Mouse (Mus musculus): ENCODE results near the gene Serhl. TPM values are rescaled to one million over a fixed set of nuclear protein-coding genes. Genes with fewer than 3 reads are reported as not detected.
A peak's percentile ranks its signal among the peaks of the same experiment; 100 is the strongest.
"Not testable (repeated sequence)": the region's sequence is repeated elsewhere in the genome, so short reads cannot be mapped to it uniquely, and the experiment has no call there.

Gene Serhl
- polyA plus RNA-seq, 1 experiment from 2014 or later, result 56.3 TPM

DNA sequence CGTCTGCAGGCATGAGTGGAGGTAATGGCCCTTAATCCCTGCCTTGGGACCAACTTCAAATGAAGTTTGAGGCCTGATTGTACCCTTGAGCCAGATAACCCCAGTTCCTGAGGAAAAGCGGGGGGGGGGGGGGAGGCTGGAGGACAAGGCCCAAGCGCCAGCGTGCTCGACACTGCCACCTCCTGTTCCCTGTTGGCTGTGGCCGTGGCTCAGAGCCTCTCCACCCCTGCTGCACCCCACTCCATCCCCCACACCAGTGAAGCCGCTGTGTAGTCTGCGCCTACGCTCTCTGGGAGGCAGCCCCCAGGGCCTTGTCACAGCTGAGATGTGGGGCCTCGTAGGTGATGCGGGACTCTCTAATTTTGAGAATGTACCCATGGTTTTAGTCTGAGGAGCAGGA is 23.6 kb downstream of the Serhl start:
- H3K9me3 ChIP-seq, result no peaks in the 10 kb centered on the region
- H3K4me2 ChIP-seq (replicated peaks), result no peak overlapping the region
- peak; percentile 65 for ATAC-seq
- WGBS, result 9% methylated on average over 11 of the region's 11 CpGs
- peaks cover 5% of the 10 kb centered on the region; the same call in 1 of the 2 replicates for H3K4me1 ChIP-seq (replicated peaks)
- peaks cover 10% of the 10 kb centered on the region; the same call in 1 of the 2 replicates for H3K36me3 ChIP-seq
- no peak overlapping the region for H3K9ac ChIP-seq
- H3K4me3 ChIP-seq (replicated peaks), result no peak overlapping the region
- no peaks in the 10 kb centered on the region for H3K27me3 ChIP-seq (replicated peaks)
- no peak overlapping the region for H3K27ac ChIP-seq

DNA sequence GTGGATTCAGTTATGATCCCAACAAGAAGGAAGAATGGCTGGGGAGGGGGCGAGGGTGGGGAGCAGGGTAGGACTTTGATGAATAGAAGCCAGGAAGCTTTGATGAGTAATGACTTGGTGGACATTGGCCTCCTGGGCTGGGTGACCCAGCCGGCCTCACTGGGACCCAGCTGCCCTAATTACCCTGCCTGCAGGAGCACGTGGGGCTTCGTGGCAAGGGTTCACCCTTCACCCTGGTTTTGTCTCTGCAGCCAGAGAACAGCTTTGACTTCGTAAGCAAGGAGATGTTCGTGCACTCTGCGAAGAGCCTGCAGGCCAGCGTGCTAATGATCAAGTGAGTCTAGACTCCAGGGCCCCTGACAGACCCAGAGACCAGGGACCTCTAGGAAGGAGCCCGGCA is 24.8 kb downstream of the Serhl start:
- Histone ChIP-seq H3K4me3 (replicated peaks) (no peak overlapping the region), H3K27ac (no peak overlapping the region), H3K4me1 (replicated peaks) (peaks cover 5% of the 10 kb centered on the region; the same call in 1 of the 2 replicates), H3K36me3 (peaks cover 16% of the 10 kb centered on the region; the same call in 1 of the 2 replicates), H3K4me2 (replicated peaks) (no peak overlapping the region), H3K9ac (no peak overlapping the region), H3K27me3 (replicated peaks) (no peaks in the 10 kb centered on the region), H3K9me3 (no peaks in the 10 kb centered on the region)
- ATAC-seq, result no peak
- 72% methylated on average over 9 of the region's 9 CpGs for WGBS

DNA sequence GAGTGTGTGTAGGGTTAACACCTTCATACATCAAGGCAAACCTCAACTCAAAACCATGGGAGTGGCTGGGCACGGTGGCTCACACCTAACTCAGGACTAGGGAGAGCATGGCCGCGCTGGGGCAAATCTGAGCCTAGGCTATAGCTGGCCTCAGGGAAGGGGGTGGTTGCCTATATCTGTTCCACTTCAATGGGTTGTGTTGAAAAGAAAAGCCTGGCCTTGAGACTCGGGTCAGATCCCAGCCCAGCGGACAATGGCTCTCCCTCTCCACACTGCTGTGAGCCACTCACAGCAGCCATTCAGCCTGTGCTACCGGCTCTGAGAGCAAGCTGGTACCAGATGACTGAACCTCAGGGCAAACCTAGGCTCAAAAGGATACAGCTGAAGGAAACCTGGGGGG is 25.8 kb downstream of the Serhl start:
- no peak overlapping the region for H3K27ac ChIP-seq
- H3K4me3 ChIP-seq (replicated peaks), result no peak overlapping the region
- ATAC-seq, result no peak
- peaks cover 5% of the 10 kb centered on the region; the same call in 1 of the 2 replicates for H3K4me1 ChIP-seq (replicated peaks)
- no peak overlapping the region for H3K9ac ChIP-seq
- 82% methylated on average over 6 of the region's 6 CpGs for WGBS
- no peaks in the 10 kb centered on the region for H3K27me3 ChIP-seq (replicated peaks)
- no peak overlapping the region for H3K4me2 ChIP-seq (replicated peaks)
- H3K9me3 ChIP-seq, result no peaks in the 10 kb centered on the region
- H3K36me3 ChIP-seq, result peaks cover 16% of the 10 kb centered on the region; the same call in 1 of the 2 replicates

DNA sequence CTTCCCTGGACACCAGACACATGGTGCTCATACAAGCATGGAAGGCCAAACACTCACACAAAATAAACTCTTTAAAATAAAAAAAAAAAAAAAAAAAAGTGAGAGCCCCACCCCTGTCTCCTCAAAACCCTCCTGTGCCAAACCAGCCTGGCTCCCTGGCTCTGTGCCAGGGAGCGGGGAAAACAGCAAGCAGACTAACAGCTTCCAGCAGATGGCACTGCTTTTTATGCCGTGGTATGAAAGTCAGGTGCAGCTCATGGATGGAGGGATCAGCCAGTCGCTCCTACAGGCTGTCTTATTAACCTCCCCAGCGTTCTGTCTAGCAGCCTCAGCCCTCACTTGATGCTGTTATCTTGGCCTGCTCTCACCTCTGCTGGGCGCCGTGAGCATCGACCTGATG is 29.1 kb downstream of the Serhl start:
- Histone ChIP-seq H3K9me3 (no peaks in the 10 kb centered on the region), H3K9ac (no peak overlapping the region), H3K27me3 (replicated peaks) (no peaks in the 10 kb centered on the region), H3K4me3 (replicated peaks) (no peak overlapping the region), H3K27ac (no peak overlapping the region), H3K4me2 (replicated peaks) (no peak overlapping the region), H3K4me1 (replicated peaks) (peaks cover 8% of the 10 kb centered on the region), H3K36me3 (peaks cover 16% of the 10 kb centered on the region; the same call in 1 of the 2 replicates)
- ATAC-seq, result no peak
- WGBS, result 65% methylated on average over 7 of the region's 7 CpGs

DNA sequence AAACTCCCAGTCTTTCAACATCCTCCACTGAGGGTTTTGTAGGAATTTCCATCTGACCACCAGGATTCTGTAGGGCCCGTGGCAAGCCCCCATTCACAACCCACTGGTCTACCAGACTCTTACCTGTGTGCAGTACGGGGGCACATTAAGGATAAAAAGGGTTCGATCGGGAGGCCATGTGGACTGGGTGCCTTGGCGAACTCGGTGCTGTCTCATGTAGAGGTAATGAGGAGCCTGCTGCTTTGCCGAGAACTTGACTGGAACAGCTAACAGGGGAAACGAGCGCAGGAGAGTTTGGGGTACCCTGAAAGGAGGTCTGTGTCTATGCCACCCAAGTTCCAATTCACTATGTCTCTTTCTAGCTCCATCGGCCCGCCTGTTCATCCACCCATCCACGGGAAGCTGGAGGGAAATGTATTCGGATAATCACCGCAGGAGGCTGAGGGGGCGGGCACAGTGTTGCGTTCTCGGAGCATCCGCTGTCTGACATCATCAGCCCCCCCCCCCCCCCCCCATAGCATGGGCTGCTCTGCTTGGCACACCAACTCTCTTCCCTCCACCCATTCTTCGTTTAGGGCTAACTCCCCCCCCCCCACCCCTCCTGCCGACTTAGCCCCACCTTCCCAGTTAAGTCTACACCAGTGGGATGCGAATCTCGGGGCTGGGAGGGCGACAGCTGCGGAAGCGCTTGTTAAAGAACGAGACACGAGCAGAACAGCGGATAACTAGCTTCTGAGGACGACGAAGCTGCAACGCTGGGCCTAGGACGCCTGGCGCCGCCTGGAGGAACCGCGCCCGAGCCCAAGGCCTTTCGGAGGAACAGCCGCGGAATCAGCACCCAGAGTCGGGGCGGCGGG is 32.6 kb downstream of the Serhl start:
- WGBS, result 3% methylated on average over 39 of the region's 43 CpGs

DNA sequence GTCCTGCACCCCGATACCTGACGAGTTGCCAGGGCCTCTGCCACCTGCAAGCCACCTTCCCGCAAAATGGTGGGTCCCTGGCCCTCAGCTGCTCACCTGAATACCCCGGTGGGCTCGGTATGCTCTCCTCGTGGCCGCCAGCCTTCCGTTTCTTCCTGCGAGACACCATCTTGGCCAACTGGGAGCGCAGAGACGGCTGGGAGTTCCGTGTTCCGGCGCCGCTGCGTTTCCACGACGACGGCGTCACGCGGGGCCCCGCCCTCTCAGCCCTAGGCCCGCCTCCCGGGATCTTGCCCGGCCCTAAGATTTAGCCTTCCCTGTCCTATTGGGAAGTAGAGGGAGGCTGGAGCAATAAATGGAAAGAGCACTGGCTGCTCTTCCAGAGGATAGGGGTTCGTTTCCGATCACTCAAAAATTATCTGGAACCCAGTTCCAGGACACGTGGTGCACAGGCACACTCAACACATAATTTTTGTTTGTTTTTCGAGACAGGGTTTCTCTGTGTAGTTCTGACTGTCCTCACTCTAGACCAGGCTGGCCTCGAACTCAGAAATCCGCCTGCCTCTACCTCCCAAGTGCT is 33.4 kb downstream of the Serhl start, which contains the start of gene Rrp7a:
TSS of gene Rrp7a (minus strand) at position 236 of the 580 bp plus-strand sequence.
- ATAC-seq, result peak; percentile 96
- 9% methylated on average over 32 of the region's 32 CpGs for WGBS
- peak within 1 kb of the TSS; percentile 80 for H3K27ac ChIP-seq
- H3K9ac ChIP-seq, result peak within 1 kb of the TSS; percentile 81
- peak within 1 kb of the TSS; percentile 92 for H3K4me3 ChIP-seq (replicated peaks)
- H3K36me3 ChIP-seq, result peaks cover 26% of the 10 kb centered on the region
- H3K4me1 ChIP-seq (replicated peaks), result peaks cover 8% of the 10 kb centered on the region
- peak within 1 kb of the TSS; percentile 76 for H3K4me2 ChIP-seq (replicated peaks)
- no peaks in the 10 kb centered on the region for H3K9me3 ChIP-seq
- H3K27me3 ChIP-seq (replicated peaks), result no peaks in the 10 kb centered on the region

More for the DNA sequence above, 32.6 kb downstream of the Serhl start:
- Histone ChIP-seq H3K9ac (peak overlapping the region; percentile 81), H3K4me1 (replicated peaks) (peaks cover 8% of the 10 kb centered on the region), H3K4me3 (replicated peaks) (peak overlapping the region; percentile 92), H3K36me3 (peaks cover 29% of the 10 kb centered on the region), H3K4me2 (replicated peaks) (peak overlapping the region; percentile 76), H3K9me3 (no peaks in the 10 kb centered on the region), H3K27me3 (replicated peaks) (no peaks in the 10 kb centered on the region), H3K27ac (peak overlapping the region; percentile 80)
- peak; percentile 61 for ATAC-seq

DNA sequence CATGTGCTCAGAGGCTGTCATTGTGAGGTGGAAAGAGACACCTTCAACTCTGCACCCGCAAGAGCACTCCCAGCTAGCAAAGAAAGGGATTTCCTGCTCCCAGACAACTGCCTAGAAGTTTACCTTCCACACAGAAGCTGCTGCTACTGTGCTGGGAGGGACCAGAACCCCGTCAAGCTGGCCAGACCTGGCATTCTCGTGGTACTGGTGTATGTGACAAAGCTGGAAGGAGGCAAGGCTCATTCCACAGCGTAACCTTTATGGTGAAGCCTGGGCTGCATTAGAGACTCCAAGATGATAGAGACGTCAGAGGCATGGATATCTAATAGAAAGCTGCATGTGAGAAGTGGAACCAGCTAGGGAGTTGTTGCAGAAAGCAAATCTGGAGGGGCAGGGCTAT is 35.3 kb downstream of the Serhl start:
- no peaks in the 10 kb centered on the region for H3K27me3 ChIP-seq (replicated peaks)
- 65% methylated on average over 5 of the region's 5 CpGs for WGBS
- H3K27ac ChIP-seq, result no peak overlapping the region

DNA sequence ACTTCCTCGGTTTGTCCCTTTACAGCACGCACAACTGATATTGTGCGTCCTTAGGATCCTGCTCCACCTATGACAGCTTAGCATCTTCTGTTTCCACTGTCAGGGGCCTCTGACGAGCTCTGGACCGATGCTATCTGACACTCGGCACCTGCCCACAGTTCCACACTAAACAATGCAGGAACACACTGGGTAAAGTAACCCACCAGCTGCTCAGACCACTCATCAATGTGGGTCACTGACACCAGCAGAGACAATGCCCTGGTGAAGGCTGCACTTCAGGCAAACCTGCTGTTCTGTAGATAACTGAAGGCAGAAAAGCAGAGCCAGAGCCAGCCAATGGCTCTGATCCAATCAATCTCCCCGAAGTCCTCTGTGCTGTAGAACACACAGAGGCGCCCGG is 37.3 kb downstream of the Serhl start:
- H3K27me3 ChIP-seq (replicated peaks), result no peaks in the 10 kb centered on the region
- H3K9me3 ChIP-seq, result no peaks in the 10 kb centered on the region
- H3K4me3 ChIP-seq (replicated peaks), result no peak overlapping the region
- 97% methylated on average over 9 of the region's 9 CpGs for WGBS
- ATAC-seq, result no peak
- no peak overlapping the region for H3K4me2 ChIP-seq (replicated peaks)
- peaks cover 58% of the 10 kb centered on the region for H3K36me3 ChIP-seq
- H3K4me1 ChIP-seq (replicated peaks), result peaks cover 2% of the 10 kb centered on the region
- H3K9ac ChIP-seq, result no peak overlapping the region
- H3K27ac ChIP-seq, result no peak overlapping the region

More for the DNA sequence above, 35.3 kb downstream of the Serhl start:
- Histone ChIP-seq H3K4me2 (replicated peaks) (no peak overlapping the region), H3K9me3 (no peaks in the 10 kb centered on the region), H3K36me3 (peaks cover 39% of the 10 kb centered on the region), H3K9ac (no peak overlapping the region), H3K4me3 (replicated peaks) (no peak overlapping the region), H3K4me1 (replicated peaks) (peaks cover 8% of the 10 kb centered on the region)
- no peak for ATAC-seq

DNA sequence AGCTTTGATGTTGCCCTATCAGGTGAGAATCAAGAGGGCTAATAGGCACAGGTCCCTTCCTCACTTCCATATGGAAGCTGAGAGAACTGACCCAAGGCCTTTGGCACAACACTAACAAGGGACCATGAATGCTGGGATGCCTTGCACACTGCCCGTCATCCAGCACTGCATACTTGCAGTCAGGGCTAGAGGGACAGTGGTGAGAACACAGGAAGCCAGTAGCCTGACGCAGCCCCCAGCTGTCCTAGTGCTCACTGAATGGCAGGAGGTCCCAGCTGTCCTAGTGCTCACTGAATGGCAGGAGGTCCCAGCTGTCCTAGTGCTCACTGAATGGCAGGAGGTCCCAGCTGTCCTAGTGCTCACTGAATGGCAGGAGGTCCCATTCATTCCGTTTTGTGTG is 37.7 kb downstream of the Serhl start:
- not testable (repeated sequence) for H3K4me3 ChIP-seq (replicated peaks); H3K4me1 ChIP-seq (replicated peaks); H3K4me2 ChIP-seq (replicated peaks); H3K9ac ChIP-seq; ATAC-seq; H3K27me3 ChIP-seq (replicated peaks); H3K27ac ChIP-seq; H3K9me3 ChIP-seq
- 69% methylated on average over 3 of the region's 3 CpGs for WGBS
- peaks cover 63% of the 10 kb centered on the region for H3K36me3 ChIP-seq

DNA sequence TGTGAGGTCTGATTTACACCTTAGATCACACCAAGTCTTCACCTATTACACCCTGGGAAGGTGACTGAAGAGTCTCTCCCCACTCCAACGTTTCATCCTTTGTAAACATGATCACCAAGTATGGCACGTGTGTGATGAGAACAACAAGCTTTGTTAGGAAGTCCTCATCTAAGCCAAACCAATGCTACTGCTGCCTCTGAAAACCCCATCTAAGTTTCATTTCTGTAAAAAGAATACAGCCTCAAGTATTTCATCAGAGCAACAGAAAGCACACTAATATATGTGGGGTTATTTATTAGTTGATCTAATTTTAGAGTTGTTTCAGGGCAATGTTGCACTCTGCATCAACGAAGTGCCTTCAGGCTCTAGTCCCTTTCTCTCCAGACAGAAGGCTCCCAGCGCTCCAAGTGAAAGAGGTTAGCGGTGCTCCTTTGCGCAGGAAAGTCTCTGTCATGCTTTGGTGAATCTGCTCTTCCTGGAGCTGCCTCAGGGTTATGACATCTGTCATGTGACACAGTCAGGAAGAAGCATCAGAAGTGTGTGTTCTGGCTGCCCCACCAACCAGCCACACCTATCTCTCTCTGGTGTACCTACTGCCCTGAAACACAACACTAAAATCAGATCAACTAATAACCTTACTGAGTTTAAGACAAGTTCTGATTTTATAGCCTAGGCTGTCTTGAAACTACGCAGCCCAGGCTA is 40.4 kb downstream of the Serhl start:
- Histone ChIP-seq H3K4me3 (replicated peaks) (no peak overlapping the region), H3K9me3 (no peaks in the 10 kb centered on the region), H3K4me1 (replicated peaks) (no peaks in the 10 kb centered on the region), H3K27me3 (replicated peaks) (no peaks in the 10 kb centered on the region), H3K9ac (no peak overlapping the region), H3K4me2 (replicated peaks) (no peak overlapping the region), H3K36me3 (peaks cover 85% of the 10 kb centered on the region), H3K27ac (no peak overlapping the region)
- no peak for ATAC-seq
- 93% methylated on average over 7 of the region's 7 CpGs for WGBS

DNA sequence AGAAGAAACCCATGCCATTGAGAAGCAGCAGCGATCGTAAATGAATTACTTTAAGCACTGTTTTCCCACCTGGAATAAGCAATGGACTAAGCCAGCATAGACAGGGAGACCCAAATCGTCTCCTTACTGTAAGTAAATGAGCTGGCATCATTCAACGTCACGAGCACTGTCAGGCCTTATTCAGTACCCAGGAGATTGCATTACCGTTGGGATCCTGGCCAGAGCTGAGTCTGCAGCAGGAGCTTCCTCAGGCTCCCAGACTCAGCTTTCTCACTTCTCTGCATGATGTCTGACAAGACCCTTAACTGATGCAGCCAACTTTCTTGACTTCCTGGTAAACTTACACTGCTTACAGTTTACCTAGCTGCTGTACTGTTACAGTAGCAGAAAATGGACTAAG is 45.4 kb downstream of the Serhl start:
- Histone ChIP-seq H3K4me2 (replicated peaks) (no peak overlapping the region), H3K27me3 (replicated peaks) (no peaks in the 10 kb centered on the region), H3K9ac (no peak overlapping the region), H3K4me1 (replicated peaks) (no peaks in the 10 kb centered on the region), H3K4me3 (replicated peaks) (no peak overlapping the region), H3K9me3 (no peaks in the 10 kb centered on the region), H3K36me3 (peaks cover 77% of the 10 kb centered on the region), H3K27ac (no peak overlapping the region)
- WGBS, result 89% methylated on average over 6 of the region's 6 CpGs
- ATAC-seq, result no peak

DNA sequence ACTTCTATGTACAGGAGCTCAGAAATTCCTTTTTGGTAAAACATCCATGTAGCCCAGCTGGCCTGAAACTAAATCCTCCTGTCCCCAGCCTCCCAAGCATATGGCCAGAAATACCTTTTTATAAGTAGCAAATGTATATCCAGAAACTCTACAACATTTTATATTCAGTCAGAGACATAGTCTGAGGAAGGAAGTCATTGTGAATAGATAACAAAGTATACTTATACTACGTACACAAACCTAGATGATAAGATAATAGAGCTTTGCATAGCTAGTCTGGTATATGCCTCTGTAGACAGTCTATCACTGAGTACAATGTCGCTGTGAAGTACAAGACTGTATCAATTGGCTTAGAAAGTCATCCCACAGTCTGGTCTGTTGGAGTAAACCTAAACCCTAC is 46.3 kb downstream of the Serhl start:
- H3K9me3 ChIP-seq, result no peaks in the 10 kb centered on the region
- H3K4me2 ChIP-seq (replicated peaks), result no peak overlapping the region
- 75% methylated on average over 2 of the region's 2 CpGs for WGBS
- no peaks in the 10 kb centered on the region for H3K27me3 ChIP-seq (replicated peaks)
- H3K36me3 ChIP-seq, result peaks cover 68% of the 10 kb centered on the region
- no peak overlapping the region for H3K9ac ChIP-seq
- no peak overlapping the region for H3K4me3 ChIP-seq (replicated peaks)
- ATAC-seq, result no peak
- H3K27ac ChIP-seq, result no peak overlapping the region
- H3K4me1 ChIP-seq (replicated peaks), result no peaks in the 10 kb centered on the region
